Mouse (Mus musculus) cerebellum, adult (tissue): Measurements from ENCODE around the gene Olfr389.

Source experiments
- ATAC-seq: cut with Nextera tagmentation; 2 replicates; pipeline ENCODE4 v1.9.2; 2017; ENCODE audit warnings: mild to moderate bottlenecking, moderate library complexity, mixed read lengths; ENCODE audit not compliant: insufficient number of reproducible peaks, low FRiP score, low TSS enrichment

The Olfr389 gene

DNA sequence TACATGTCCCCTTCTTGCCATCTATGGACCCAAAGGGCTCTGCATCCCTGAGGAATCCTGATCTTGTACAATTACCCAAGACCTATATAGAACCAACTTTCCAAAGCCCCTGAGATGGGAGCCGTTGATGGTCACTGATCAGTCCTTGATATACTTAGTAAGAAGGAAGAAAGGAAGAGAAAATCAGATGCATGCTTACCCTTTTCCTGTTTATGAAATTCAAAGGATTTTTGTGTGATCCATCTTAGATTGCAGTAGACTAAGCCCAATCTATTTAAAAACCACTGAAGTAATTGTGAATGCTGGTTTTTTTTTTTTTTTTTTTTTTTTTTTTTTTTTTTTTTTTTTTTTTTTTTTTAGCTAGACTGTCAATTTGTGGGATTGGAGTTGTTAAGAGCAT, at the start of gene Olfr389:
TSS of gene Olfr389 (minus strand) at position 101 of the 400 bp plus-strand sequence.
- no peak for ATAC-seq

DNA sequence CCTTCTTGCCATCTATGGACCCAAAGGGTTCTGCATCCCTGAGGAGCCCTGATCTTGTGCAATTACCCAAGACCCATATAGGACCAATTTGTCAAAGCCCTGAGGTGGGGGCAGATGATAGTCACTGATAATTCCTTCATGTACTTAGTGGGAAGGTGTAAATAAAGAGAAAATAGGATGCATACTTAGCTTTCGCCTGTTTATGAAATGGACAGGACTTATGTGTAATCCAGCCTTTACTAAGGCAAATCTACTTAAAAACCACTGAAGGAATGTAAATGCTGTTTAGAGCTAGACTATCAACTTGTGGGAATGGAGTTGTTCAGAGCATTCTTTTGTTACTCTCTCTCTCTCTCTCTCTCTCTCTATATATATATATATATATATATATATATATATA, 36.4 kb upstream of the Olfr389 start, which contains the start of gene Olfr392:
TSS of gene Olfr392 (minus strand) at position 101 of the 400 bp plus-strand sequence.
- no peak for ATAC-seq

DNA sequence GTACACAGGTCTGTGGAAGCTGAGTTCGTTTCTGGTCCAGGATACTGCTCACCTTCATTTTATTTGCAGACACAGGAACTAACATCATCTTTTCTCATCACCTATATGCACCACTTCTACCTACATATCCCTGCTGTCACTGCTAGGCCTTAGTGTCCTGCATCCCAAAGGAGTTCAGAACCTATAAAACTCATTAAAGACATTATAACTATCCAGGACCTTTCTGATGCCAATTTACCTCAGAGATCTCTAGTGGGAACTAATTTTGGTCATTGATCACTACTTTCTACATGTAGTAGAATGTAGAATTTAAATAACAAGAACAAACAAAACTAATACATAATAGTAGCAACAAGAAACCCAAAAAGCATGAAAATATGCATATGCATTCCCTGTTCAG, 22.4 kb upstream of the Olfr389 start, which contains the start of gene Olfr391-ps:
TSS of gene Olfr391-ps (minus strand) at position 101 of the 400 bp plus-strand sequence.
- ATAC-seq = no peak

DNA sequence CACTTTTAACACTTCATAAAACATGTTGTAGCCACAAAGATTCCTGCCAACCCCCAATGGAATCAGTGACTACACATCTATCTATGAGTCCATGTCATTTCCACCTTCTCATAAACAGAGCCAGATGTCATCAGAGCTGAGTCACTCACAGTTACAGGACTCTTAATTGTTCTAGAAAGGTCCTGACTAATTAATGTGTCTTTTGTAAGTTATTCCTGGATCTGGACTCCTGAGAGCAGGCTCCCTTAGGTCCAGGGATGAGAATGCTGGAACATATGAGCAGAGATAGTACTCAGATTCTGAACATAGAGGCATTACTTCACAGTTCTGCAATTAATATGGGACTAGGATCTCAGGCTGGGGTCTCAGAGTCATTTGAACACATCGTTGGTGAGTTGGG, 2.2 kb upstream of the Olfr389 start, which contains the start of gene Olfr390:
TSS of gene Olfr390 (plus strand) at position 301 of the 400 bp plus-strand sequence.
- no peak for ATAC-seq

DNA sequence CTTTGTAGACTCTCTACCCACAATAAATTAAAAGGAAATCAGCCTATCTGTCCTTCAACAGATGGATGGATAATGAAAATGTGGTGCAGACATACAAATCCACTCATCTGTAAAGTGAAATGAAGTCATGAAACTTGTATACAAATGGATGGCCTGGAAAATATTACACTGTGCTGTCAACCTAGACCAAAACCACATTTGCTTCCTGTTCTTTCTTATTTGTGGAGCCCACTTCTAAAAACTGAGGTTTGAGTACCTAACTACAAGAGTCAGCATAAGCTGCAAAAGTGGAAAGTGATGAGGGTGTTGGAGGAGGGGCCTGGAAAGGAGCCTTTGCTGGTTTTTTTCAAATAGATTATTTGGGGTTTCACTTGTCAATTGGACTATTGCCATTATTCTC, 21.4 kb downstream of the Olfr389 start:
- no peak for ATAC-seq
